Mouse (Mus musculus) embryonic facial prominence, embryonic 11.5 days (tissue): ENCODE results near the gene Kifc3. TPM values are rescaled to one million over a fixed set of nuclear protein-coding genes. Genes with fewer than 3 reads are reported as not detected.

Source experiments
- ATAC-seq: fragments of 200-750 bp; cut with Nextera tagmentation; replicated peaks from 2 replicates; pipeline ENCODE4 v1.8.0; 2017; ENCODE audit warnings: low read depth; ENCODE audit not compliant: insufficient number of reproducible peaks, low FRiP score, low TSS enrichment
- DNase-seq: peaks from one replicate; pipeline ENCODE4 v3.0.0-alpha.2; 2015; ENCODE audit warnings: low spot score
- H3K27ac ChIP-seq: fragments of 300-500 bp; sonication (generic); replicated peaks from 2 replicates; pipeline ENCODE4 v1.5.1; 2014; ENCODE audit warnings: mild to moderate bottlenecking, low read depth, low read length, control low read depth
- H3K27me3 ChIP-seq: fragments of 300-500 bp; sonication (generic); 2 replicates; pipeline ENCODE4 v1.6.1; 2014; ENCODE audit warnings: mild to moderate bottlenecking, low read length, moderate library complexity, mixed read lengths; ENCODE audit not compliant: control insufficient read depth, insufficient read depth
- H3K36me3 ChIP-seq: fragments of 300-500 bp; sonication (generic); replicated peaks from 2 replicates; pipeline ENCODE4 v1.6.1; 2014; ENCODE audit warnings: low read depth, mild to moderate bottlenecking, low read length, moderate library complexity, mixed read lengths; ENCODE audit not compliant: control insufficient read depth, insufficient read depth
- H3K4me1 ChIP-seq: fragments of 300-500 bp; sonication (generic); 2 replicates; pipeline ENCODE4 v1.6.1; 2014; ENCODE audit warnings: low read length, mixed read lengths; ENCODE audit not compliant: control insufficient read depth, insufficient read depth
- H3K4me2 ChIP-seq: fragments of 300-500 bp; sonication (generic); 2 replicates; pipeline ENCODE4 v1.6.1; 2014; ENCODE audit warnings: low read depth, mild to moderate bottlenecking, control low read depth, low read length, moderate library complexity
- H3K4me3 ChIP-seq: fragments of 300-500 bp; sonication (generic); 2 replicates; pipeline ENCODE4 v1.5.1; 2014; ENCODE audit warnings: low read depth, low read length, control low read depth
- H3K9ac ChIP-seq: fragments of 300-500 bp; sonication (generic); replicated peaks from 2 replicates; pipeline ENCODE4 v1.6.1; 2014; ENCODE audit warnings: mild to moderate bottlenecking, control low read depth, low read length
- H3K9me3 ChIP-seq: fragments of 300-500 bp; sonication (generic); replicated peaks from 2 replicates; pipeline ENCODE4 v1.6.1; 2016; ENCODE audit warnings: mild to moderate bottlenecking, low read length, inconsistent platforms, mixed read lengths; ENCODE audit not compliant: control insufficient read depth
- WGBS: fragments of 180-500 bp; shearing (Covaris S2); extraction: QIAGEN DNeasy Blood & Tissue Kit; methylation state at CpG from one replicate; pipeline ENCODE4 v1.1.7; 2014; 5-methylcytosine and 5-hydroxymethylcytosine counted together
- polyA plus RNA-seq: library from polyadenylated mRNA; unstranded; fragments of >200 nt; fragmentation: Nextera tagmentation; extraction: Ambion mirVana; gene quantifications from 2 replicates; pipeline ENCODE4 v1.2.1, GENCODE M21; 2014

Gene Kifc3
- polyA plus RNA-seq: 3.9 and 4.9 TPM in 2 replicates

GRCm38 (mm10) chr8:95202649-95203275 is at the start of gene Kifc3:
Gene Kifc3 (minus strand): TSS chr8:95202812.
- WGBS: 53% methylated on average over 14 of the region's 14 CpGs
- no peaks in the 10 kb centered on the region for H3K4me1 ChIP-seq

GRCm38 (mm10) chr8:95252056-95252455 is 49.4 kb upstream of the Kifc3 start:
- ATAC-seq (no peak), DNase-seq (no peak)
- Histone ChIP-seq H3K27me3 (no peaks in the 10 kb centered on the region), H3K9me3 (no peaks in the 10 kb centered on the region), H3K4me3 (no peak overlapping the region), H3K27ac (no peak overlapping the region), H3K4me2 (no peak overlapping the region), H3K36me3 (no peaks in the 10 kb centered on the region), H3K4me1 (no peaks in the 10 kb centered on the region), H3K9ac (no peak overlapping the region)
- 58% methylated on average over 9 of the region's 9 CpGs for WGBS

More at GRCm38 (mm10) chr8:95202649-95203275, at the start of gene Kifc3:
- H3K36me3 ChIP-seq: no peaks in the 10 kb centered on the region
- H3K4me3 ChIP-seq: no peak within 1 kb of the TSS
- H3K9ac ChIP-seq: no peak within 1 kb of the TSS
- H3K27ac ChIP-seq: no peak within 1 kb of the TSS
- H3K4me2 ChIP-seq: no peak within 1 kb of the TSS
- H3K9me3 ChIP-seq: no peaks in the 10 kb centered on the region
- no peak for ATAC-seq
- H3K27me3 ChIP-seq: no peaks in the 10 kb centered on the region
- DNase-seq: no peak

DNA sequence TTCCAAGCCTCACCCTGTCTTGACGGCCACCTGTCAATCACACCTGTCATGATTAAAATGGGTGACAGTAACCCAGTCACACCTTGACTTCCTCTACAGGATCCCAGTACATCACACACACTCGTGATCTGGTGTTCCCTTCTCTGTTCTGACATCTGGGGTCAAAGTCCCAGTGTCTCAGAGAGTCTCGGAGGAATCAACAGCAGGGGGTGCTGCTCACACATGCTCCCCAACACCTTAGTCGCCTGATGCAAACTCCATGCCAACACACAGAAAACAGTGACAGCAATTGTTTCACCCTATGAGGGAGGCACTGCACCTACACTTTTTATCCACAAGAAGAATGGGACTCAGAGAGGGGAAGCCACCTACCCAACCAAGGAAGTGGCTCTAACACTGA is 47.2 kb upstream of the Kifc3 start:
- H3K4me2 ChIP-seq: no peak overlapping the region
- no peak overlapping the region for H3K27ac ChIP-seq
- ATAC-seq: no peak
- no peaks in the 10 kb centered on the region for H3K36me3 ChIP-seq
- no peak overlapping the region for H3K4me3 ChIP-seq
- H3K9ac ChIP-seq: no peak overlapping the region
- H3K9me3 ChIP-seq: no peaks in the 10 kb centered on the region
- no peaks in the 10 kb centered on the region for H3K4me1 ChIP-seq
- DNase-seq: no peak
- no peaks in the 10 kb centered on the region for H3K27me3 ChIP-seq
- 57% methylated on average over 4 of the region's 4 CpGs for WGBS

GRCm38 (mm10) chr8:95247277-95247676 is 44.7 kb upstream of the Kifc3 start:
- 73% methylated on average over 5 of the region's 5 CpGs for WGBS
- Histone ChIP-seq H3K9ac (no peak overlapping the region), H3K4me3 (no peak overlapping the region), H3K27ac (no peak overlapping the region), H3K4me2 (no peak overlapping the region), H3K9me3 (no peaks in the 10 kb centered on the region), H3K36me3 (no peaks in the 10 kb centered on the region), H3K4me1 (no peaks in the 10 kb centered on the region), H3K27me3 (no peaks in the 10 kb centered on the region)
- DNase-seq: no peak
- no peak for ATAC-seq

GRCm38 (mm10) chr8:95245180-95245579 is 42.6 kb upstream of the Kifc3 start:
- Histone ChIP-seq H3K4me2 (no peak overlapping the region), H3K4me1 (no peaks in the 10 kb centered on the region), H3K4me3 (no peak overlapping the region), H3K36me3 (no peaks in the 10 kb centered on the region), H3K27me3 (no peaks in the 10 kb centered on the region), H3K27ac (no peak overlapping the region), H3K9me3 (no peaks in the 10 kb centered on the region), H3K9ac (no peak overlapping the region)
- 83% methylated on average over 5 of the region's 5 CpGs for WGBS
- peak; percentile 26 for DNase-seq
- no peak for ATAC-seq

DNA sequence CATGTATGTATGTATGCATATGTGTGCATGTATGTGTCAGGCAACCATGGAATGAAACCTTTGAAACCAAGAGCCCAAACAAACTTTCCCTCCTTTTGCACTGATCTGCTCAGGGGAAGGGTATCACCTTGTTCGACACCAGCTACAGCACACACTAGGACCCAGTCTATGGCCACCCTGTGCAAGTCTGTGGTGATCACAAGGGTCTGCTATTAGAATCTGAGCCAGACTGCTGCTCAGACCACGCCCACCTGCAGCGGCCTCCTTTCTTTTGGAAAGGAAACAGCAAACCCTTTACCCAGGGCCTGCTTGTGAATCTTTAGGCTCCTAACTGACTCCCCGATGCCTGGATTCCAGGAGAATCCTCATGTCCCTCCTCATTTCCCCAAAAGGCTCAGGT is 41.2 kb upstream of the Kifc3 start:
- no peak for ATAC-seq
- no peak overlapping the region for H3K4me2 ChIP-seq
- DNase-seq: no peak
- H3K27ac ChIP-seq: no peak overlapping the region
- no peaks in the 10 kb centered on the region for H3K4me1 ChIP-seq
- whole genome bisulfite sequencing: 67% methylated on average over 4 of the region's 4 CpGs
- no peaks in the 10 kb centered on the region for H3K9me3 ChIP-seq
- H3K27me3 ChIP-seq: no peaks in the 10 kb centered on the region
- H3K4me3 ChIP-seq: no peak overlapping the region
- H3K9ac ChIP-seq: no peak overlapping the region
- H3K36me3 ChIP-seq: no peaks in the 10 kb centered on the region

GRCm38 (mm10) chr8:95242826-95243571 is 40.4 kb upstream of the Kifc3 start:
- H3K27ac ChIP-seq: no peak overlapping the region
- no peak overlapping the region for H3K9ac ChIP-seq
- ATAC-seq (peak; percentile 70; the same call in 1 of the 2 replicates), DNase-seq (no peak)
- H3K9me3 ChIP-seq: no peaks in the 10 kb centered on the region
- H3K4me3 ChIP-seq: no peak overlapping the region
- WGBS: 62% methylated on average over 12 of the region's 12 CpGs
- no peaks in the 10 kb centered on the region for H3K4me1 ChIP-seq
- H3K36me3 ChIP-seq: no peaks in the 10 kb centered on the region
- H3K27me3 ChIP-seq: no peaks in the 10 kb centered on the region
- no peak overlapping the region for H3K4me2 ChIP-seq

DNA sequence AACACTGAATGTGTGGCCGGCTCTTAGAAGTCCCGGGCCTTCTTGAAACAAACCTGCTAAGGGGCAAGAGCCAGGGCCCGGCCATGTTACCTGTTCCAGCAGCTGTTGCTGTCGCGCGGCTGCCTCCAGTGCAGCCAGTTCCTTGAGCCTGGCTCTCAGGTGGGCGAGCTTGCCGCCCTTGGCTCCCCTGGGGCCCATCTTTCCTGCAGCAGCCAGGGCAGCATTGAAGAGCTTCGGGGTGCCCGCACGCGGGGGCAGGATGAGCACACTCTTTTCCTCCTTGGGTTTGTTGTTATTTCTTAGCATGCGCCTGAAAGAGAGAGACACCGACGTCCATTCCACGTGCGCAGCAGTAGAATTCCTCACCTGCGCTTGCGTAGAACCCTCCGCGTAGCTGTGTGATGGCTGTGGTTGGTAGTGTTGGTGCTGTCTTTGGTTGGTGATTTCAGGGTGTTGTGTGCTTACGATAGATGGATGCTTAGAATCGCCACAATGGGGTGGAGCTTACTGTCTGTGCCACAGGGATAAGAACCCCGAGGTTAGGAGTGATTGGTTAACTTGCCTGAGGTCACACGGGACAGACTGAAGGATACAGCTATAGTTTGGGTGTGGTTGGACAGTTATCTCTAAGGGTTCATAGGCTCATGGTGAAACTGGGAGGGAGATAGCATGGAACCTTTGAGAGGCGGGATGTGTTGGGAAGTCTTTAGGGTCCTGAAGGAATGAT is 39.6 kb upstream of the Kifc3 start:
- H3K9me3 ChIP-seq: no peaks in the 10 kb centered on the region
- no peaks in the 10 kb centered on the region for H3K36me3 ChIP-seq
- no peak overlapping the region for H3K9ac ChIP-seq
- H3K27me3 ChIP-seq: no peaks in the 10 kb centered on the region
- no peaks in the 10 kb centered on the region for H3K4me1 ChIP-seq
- DNase-seq (no peak), ATAC-seq (no peak)
- no peak overlapping the region for H3K4me3 ChIP-seq
- 85% methylated on average over 26 of the region's 26 CpGs for WGBS
- H3K27ac ChIP-seq: no peak overlapping the region
- H3K4me2 ChIP-seq: no peak overlapping the region
